Mouse (Mus musculus) midbrain, embryonic 13.5 days (tissue): ENCODE measurements at regions not wholly inside any gene's neighbourhood (a gene's known extent, or its start where the extent isn't known, plus 50 kb on each side); places are given as distances from the start of the nearest gene placed in this dataset.

Experiments
- ATAC-seq: fragments of 200-750 bp; cut with Nextera tagmentation; 2 replicates; pipeline ENCODE4 v1.8.0; 2017; ENCODE audit warnings: mild to moderate bottlenecking, moderate TSS enrichment, moderate library complexity
- H3K27ac ChIP-seq: fragments of 300-500 bp; sonication (generic); 2 replicates; pipeline ENCODE4 v1.5.1; 2015; ENCODE audit warnings: inconsistent platforms, mild to moderate bottlenecking, moderate library complexity
- H3K27me3 ChIP-seq: fragments of 300-500 bp; sonication (generic); 2 replicates; pipeline ENCODE4 v1.6.1; 2015; ENCODE audit warnings: mild to moderate bottlenecking, inconsistent platforms
- H3K36me3 ChIP-seq: fragments of 300-500 bp; sonication (generic); 2 replicates; pipeline ENCODE4 v1.6.1; 2015; ENCODE audit warnings: mild to moderate bottlenecking, inconsistent platforms
- H3K4me1 ChIP-seq: fragments of 300-500 bp; sonication (generic); replicated peaks from 2 replicates; pipeline ENCODE4 v1.6.1; 2015; ENCODE audit warnings: inconsistent platforms
- H3K4me2 ChIP-seq: fragments of 300-500 bp; sonication (generic); replicated peaks from 2 replicates; pipeline ENCODE4 v1.6.1; 2015; ENCODE audit warnings: moderate library complexity, mild to moderate bottlenecking, inconsistent platforms
- H3K4me3 ChIP-seq: fragments of 300-500 bp; sonication (generic); replicated peaks from 2 replicates; pipeline ENCODE4 v1.5.1; 2015; ENCODE audit warnings: mild to moderate bottlenecking, inconsistent platforms
- H3K9ac ChIP-seq: fragments of 300-500 bp; sonication (generic); replicated peaks from 2 replicates; pipeline ENCODE4 v1.6.1; 2015; ENCODE audit warnings: mild to moderate bottlenecking, inconsistent platforms
- H3K9me3 ChIP-seq: fragments of 300-500 bp; sonication (generic); 2 replicates; pipeline ENCODE4 v1.6.1; 2016; ENCODE audit warnings: mild to moderate bottlenecking, inconsistent platforms
- WGBS: fragments of 180-500 bp; shearing (Covaris S2); methylation state at CpG from one replicate; pipeline ENCODE4 v1.1.7; 2015; 5-methylcytosine and 5-hydroxymethylcytosine counted together

- H3K27me3 ChIP-seq: peaks cover 6% of the 10 kb centered on the region
- H3K36me3 ChIP-seq: no peaks in the 10 kb centered on the region
- H3K4me3 ChIP-seq: no peak overlapping the region
- 95% methylated on average over 4 of the region's 4 CpGs for WGBS
- no peak overlapping the region for H3K9ac ChIP-seq
- peaks cover 11% of the 10 kb centered on the region for H3K4me1 ChIP-seq
- no peak overlapping the region for H3K4me2 ChIP-seq
- H3K27ac ChIP-seq: no peak overlapping the region
- no peaks in the 10 kb centered on the region for H3K9me3 ChIP-seq
- no peak for ATAC-seq
Measured at GRCm38 (mm10) chr3:127954856-127955255, 58.7 kb upstream of the Fam241a start.

- Histone ChIP-seq H3K36me3 (no peaks in the 10 kb centered on the region), H3K9ac (no peak overlapping the region), H3K4me3 (no peak overlapping the region), H3K9me3 (no peaks in the 10 kb centered on the region), H3K4me1 (no peaks in the 10 kb centered on the region), H3K4me2 (no peak overlapping the region), H3K27me3 (peaks cover 12% of the 10 kb centered on the region), H3K27ac (no peak overlapping the region)
- no peak for ATAC-seq
- WGBS: 88% methylated on average over 4 of the region's 4 CpGs
Measured at GRCm38 (mm10) chr3:127953610-127954009, 57.5 kb upstream of the Fam241a start.

DNA sequence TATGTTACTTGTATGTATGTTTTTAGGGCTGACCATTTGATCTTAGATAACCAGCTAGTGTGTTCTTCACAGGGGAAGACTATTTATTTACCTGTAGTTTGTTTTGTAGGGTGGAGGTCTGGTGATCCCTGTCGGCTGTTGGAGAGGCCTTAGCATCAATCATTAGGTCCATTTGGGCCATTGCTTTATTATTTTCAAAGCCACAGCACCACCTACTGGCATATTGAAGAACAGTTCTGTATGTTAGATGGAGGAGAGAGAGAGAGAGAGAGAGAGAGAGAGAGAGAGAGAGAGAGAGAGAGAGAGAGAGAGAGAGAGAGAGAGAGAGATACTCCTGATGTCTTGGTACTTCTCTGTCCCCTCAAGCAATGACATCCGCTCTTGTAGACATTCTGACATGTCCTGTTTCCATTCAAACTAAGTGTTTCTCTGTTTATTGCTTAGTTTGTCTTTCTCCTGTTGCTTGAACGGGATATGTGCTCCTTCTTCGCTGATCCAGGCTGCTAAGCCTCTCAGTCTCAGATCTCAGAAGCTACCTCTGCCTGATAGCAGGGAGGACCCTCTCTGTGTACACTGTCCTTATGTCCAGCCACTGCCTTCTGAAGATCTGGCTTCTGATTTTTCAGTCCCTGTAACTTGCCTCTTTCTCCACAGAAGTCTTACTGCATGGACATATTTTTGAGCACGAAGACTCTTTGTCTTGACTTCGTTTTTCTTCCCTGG lies 52.9 kb upstream of the Fam241a start:
- H3K27ac ChIP-seq: no peak overlapping the region
- H3K4me2 ChIP-seq: no peak overlapping the region
- WGBS: 49% methylated on average over 6 of the region's 6 CpGs
- H3K4me3 ChIP-seq: no peak overlapping the region
- ATAC-seq: peak; percentile 80
- H3K27me3 ChIP-seq: peaks cover 15% of the 10 kb centered on the region
- no peaks in the 10 kb centered on the region for H3K4me1 ChIP-seq
- no peaks in the 10 kb centered on the region for H3K9me3 ChIP-seq
- H3K9ac ChIP-seq: no peak overlapping the region
- H3K36me3 ChIP-seq: no peaks in the 10 kb centered on the region

DNA sequence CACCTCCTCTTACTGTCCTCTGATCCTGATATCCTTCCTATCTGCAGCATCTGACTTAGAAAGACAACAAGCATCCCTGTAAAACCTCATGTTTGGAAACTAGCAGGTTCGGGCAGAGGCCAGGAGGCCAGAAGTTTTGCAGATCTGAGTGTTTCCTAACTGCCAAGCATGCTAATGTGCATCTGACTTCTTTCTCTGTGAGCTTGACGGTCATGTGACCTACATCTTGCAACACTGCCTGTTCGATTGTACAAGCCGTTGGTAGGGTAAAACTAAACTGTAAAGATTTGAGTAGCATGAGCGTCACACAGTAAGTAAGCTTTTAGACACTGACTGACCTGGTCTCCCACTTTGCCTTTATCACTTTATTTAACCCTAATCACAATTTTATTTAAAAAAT lies 52.2 kb upstream of the Fam241a start:
- no peaks in the 10 kb centered on the region for H3K9me3 ChIP-seq
- WGBS: 78% methylated on average over 5 of the region's 5 CpGs
- ATAC-seq: no peak

More for the DNA sequence above, 52.2 kb upstream of the Fam241a start:
- Histone ChIP-seq H3K9ac (no peak overlapping the region), H3K36me3 (no peaks in the 10 kb centered on the region), H3K4me2 (no peak overlapping the region), H3K27me3 (peaks cover 15% of the 10 kb centered on the region), H3K4me1 (no peaks in the 10 kb centered on the region), H3K4me3 (no peak overlapping the region), H3K27ac (no peak overlapping the region)
